Comparison of ENCODE assay signal across 8 mouse cellular contexts in the genomic region with DNA sequence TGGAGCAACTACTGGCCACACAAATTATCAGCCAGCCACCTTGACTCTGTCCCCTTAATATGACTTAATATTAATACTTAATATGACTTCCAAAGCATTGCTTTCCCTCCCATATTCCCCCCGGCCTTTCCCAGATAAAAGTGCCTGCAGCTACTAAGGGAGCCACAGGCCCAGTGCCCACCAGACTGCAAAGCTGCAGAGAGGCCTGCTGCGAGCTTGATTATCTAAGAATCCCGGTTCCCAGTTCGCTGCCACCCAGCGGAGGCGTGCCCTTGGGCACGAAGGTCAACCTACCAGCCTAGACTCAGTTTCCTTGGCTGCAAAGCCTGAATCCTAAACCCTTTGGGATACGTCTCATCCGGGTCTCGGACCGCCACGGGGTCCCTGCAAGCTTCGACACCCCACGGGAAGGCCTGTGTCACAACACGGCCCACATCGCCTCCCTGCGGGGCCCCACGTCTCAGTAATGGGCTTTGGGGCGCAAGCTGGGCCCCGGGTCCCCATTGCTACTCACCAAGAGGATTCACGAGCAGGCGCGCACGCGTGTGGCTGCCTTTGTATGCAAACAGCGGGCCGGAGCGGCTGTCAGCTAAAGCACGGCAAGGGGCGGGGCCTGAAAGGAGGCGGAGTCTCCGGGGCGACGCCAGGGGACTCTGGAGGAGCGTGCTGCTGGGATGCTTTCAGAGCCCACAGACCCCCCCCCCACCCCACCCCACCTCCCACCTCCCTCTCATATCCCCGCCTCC. TPM values are rescaled to one million over a fixed set of nuclear protein-coding genes. Genes with fewer than 3 reads are reported as not detected.
DNase-seq lines count a peak whose midpoint lies in the region; ATAC-seq lines count a peak whose summit lies in the region.

No protein-coding gene starts in this region.

- H3K27me3 ChIP-seq in embryonic facial prominence, embryonic 14.5 days (replicated peaks; ENCODE audit: control insufficient read depth, insufficient read depth, low read length), result no peaks in the 10 kb centered on the region
- H3K27me3 ChIP-seq in kidney, embryonic 14.5 days (ENCODE audit: control insufficient read depth, insufficient read depth, low read length), result no peaks in the 10 kb centered on the region
- no peaks in the 10 kb centered on the region for H3K27me3 ChIP-seq in limb, embryonic 15.5 days

- H3K9me3 ChIP-seq in embryonic facial prominence, embryonic 14.5 days (ENCODE audit: control insufficient read depth, low read length), result no peaks in the 10 kb centered on the region
- no peaks in the 10 kb centered on the region for H3K9me3 ChIP-seq in kidney, embryonic 14.5 days (ENCODE audit: control insufficient read depth, low read length)
- H3K9me3 ChIP-seq in limb, embryonic 15.5 days, result no peaks in the 10 kb centered on the region

- DNase-seq in 3T3-L1 (ENCODE audit: low read depth, low spot score), result peak; percentile 89
- DNase-seq in adrenal gland, postnatal 4 days (ENCODE audit: low spot score in 2 of 2), result peak; percentile 72 to 81
- peak; percentile 96 for DNase-seq in embryonic facial prominence, embryonic 14.5 days (ENCODE audit: low spot score)
- peak; percentile 88 to 91 for DNase-seq in heart, adult 9 months (ENCODE audit: low spot score in 2 of 2)
- DNase-seq in monocyte, adult 2 months (ENCODE audit: low read depth in 1 of 2, low spot score in 2 of 2), result peak; percentile 34 to 65
- DNase-seq in spleen, postnatal 36 days (ENCODE audit: low spot score in 2 of 2), result peak; percentile 88 to 90

- ATAC-seq in embryonic facial prominence, embryonic 14.5 days (ENCODE audit: low read depth), result peak; percentile 91
- ATAC-seq in kidney, embryonic 14.5 days (ENCODE audit: low FRiP score, low TSS enrichment), result peak; percentile 90
- ATAC-seq in limb, embryonic 15.5 days (ENCODE audit: insufficient number of reproducible peaks, low FRiP score, low TSS enrichment, low read depth), result peak; percentile 78

- WGBS in embryonic facial prominence, embryonic 14.5 days, result under 1% methylated on average over 27 of the region's 36 CpGs
- WGBS in kidney, embryonic 14.5 days, result under 1% methylated on average over 31 of the region's 36 CpGs
- whole genome bisulfite sequencing in limb, embryonic 15.5 days, result under 1% methylated on average over 33 of the region's 36 CpGs

- no peak overlapping the region; the same call in 1 of the 2 replicates for H3K27ac ChIP-seq in embryonic facial prominence, embryonic 14.5 days (replicated peaks; ENCODE audit: low read depth, low read length)
- H3K27ac ChIP-seq in kidney, embryonic 14.5 days (ENCODE audit: low read depth, low read length), result no peak overlapping the region
- peak overlapping the region; percentile 54 for H3K27ac ChIP-seq in limb, embryonic 15.5 days

- H3K9ac ChIP-seq in embryonic facial prominence, embryonic 14.5 days (ENCODE audit: low read depth, low read length), result peak overlapping the region; percentile 72
- H3K9ac ChIP-seq in kidney, embryonic 14.5 days (ENCODE audit: low read depth, low read length), result peak overlapping the region; percentile 69
- H3K9ac ChIP-seq in limb, embryonic 15.5 days, result peak overlapping the region; percentile 48

- peak overlapping the region; percentile 85 for H3K4me2 ChIP-seq in embryonic facial prominence, embryonic 14.5 days (ENCODE audit: low read depth, low read length)
- H3K4me2 ChIP-seq in kidney, embryonic 14.5 days (replicated peaks; ENCODE audit: low read depth, low read length), result peak overlapping the region; percentile 84
- H3K4me2 ChIP-seq in limb, embryonic 15.5 days, result peak overlapping the region; percentile 70

- peaks cover 21% of the 10 kb centered on the region for H3K4me1 ChIP-seq in embryonic facial prominence, embryonic 14.5 days (ENCODE audit: control insufficient read depth, insufficient read depth, low read length)
- H3K4me1 ChIP-seq in kidney, embryonic 14.5 days (ENCODE audit: control insufficient read depth, insufficient read depth, low read length), result peaks cover 22% of the 10 kb centered on the region
- peaks cover 42% of the 10 kb centered on the region for H3K4me1 ChIP-seq in limb, embryonic 15.5 days

- H3K36me3 ChIP-seq in embryonic facial prominence, embryonic 14.5 days (ENCODE audit: control insufficient read depth, insufficient read depth, low read length), result no peaks in the 10 kb centered on the region
- no peaks in the 10 kb centered on the region for H3K36me3 ChIP-seq in kidney, embryonic 14.5 days (ENCODE audit: control insufficient read depth, insufficient read depth, low read length)
- no peaks in the 10 kb centered on the region for H3K36me3 ChIP-seq in limb, embryonic 15.5 days

- H3K4me3 ChIP-seq in embryonic facial prominence, embryonic 14.5 days (ENCODE audit: low read depth, low read length), result peak overlapping the region; percentile 55
- peak overlapping the region; percentile 67 for H3K4me3 ChIP-seq in kidney, embryonic 14.5 days (ENCODE audit: low read length)
- peak overlapping the region; percentile 72 for H3K4me3 ChIP-seq in limb, embryonic 15.5 days

RNA-seq across cellular contexts. Expression of gene Lpin1, which starts 21.4 kb away (rescaled TPM):
- 10 to 100 TPM; 21.6 to 23.4 TPM for total RNA-seq in adrenal gland, postnatal 4 days (2021)
- polyA plus RNA-seq in embryonic facial prominence, embryonic 14.5 days (2014; fragmentation: Nextera tagmentation; extraction: Ambion mirVana), result 7.1 and 7.5 TPM in 2 replicates
- 3.5 and 6.1 TPM in 2 replicates for polyA plus RNA-seq in kidney, embryonic 14.5 days (2014; fragmentation: Nextera tagmentation; extraction: Ambion mirVana)
- 5.5 and 5.7 TPM in 2 replicates for polyA plus RNA-seq in limb, embryonic 15.5 days (2015; fragmentation: Nextera tagmentation; extraction: Ambion mirVana)
